23 mouse cellular contexts compared by ENCODE assay signal in the genomic region with DNA sequence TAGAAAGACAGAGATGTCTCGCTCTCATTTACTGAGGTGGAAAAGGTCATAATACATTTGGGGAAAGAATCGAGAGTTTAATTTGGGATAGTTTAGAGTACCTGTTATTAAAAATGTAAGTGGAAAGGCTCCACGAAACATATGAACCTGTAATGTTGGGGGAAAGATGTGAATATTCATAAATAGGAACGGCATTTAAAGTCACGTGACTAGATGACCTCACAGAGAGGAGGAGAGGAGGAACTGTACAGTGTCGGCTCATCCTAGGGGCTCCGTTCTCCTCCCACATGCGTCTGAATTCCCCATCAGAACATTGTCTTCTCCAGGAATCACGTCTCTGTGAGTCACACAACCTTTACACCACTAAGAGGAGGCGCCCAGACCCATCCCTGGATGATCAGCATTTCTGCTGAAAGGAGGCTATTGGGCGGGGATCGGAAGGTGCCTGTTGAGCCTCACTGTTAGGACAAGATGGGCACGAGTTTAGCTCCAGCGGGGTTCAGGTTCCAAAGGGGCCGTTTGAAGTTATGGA. TPM values are rescaled to one million over a fixed set of nuclear protein-coding genes. Genes with fewer than 3 reads are reported as not detected.
"Had no signal": no experiment of that assay in that cellular context is flagged by ENCODE, and none has a peak within 500 bp of the region (broad histone marks: within the 10 kb centered on the region; RNA-seq: fewer than 3 reads in every experiment).

No protein-coding gene starts in this region.

- DNase-seq: liver, postnatal 0 days; lung, adult 2 months; lung, postnatal 14 days; lung, postnatal 36 days; retina, postnatal 1 day; right cerebral cortex, adult 18-20 months; right cerebral cortex, postnatal 25 days; right cerebral cortex, postnatal 4 days; spleen, adult 18-20 months; thymus, adult 18-20 months; thymus, postnatal 14 days; thymus, postnatal 36 days had no signal

- H3K27me3 ChIP-seq: lung, embryonic 15.5 days; midbrain, embryonic 13.5 days; neural tube, embryonic 13.5 days; neural tube, embryonic 15.5 days had no signal

- H3K4me2 ChIP-seq: lung, embryonic 15.5 days; midbrain, embryonic 11.5 days; midbrain, embryonic 13.5 days; neural tube, embryonic 13.5 days; neural tube, embryonic 15.5 days had no signal

- H3K4me1 ChIP-seq: lung, embryonic 15.5 days; megakaryocyte, embryonic 14.5 days; midbrain, embryonic 13.5 days; neural tube, embryonic 13.5 days; neural tube, embryonic 15.5 days had no signal

- H3K9ac ChIP-seq: liver, postnatal 0 days; lung, embryonic 15.5 days; midbrain, embryonic 13.5 days; neural tube, embryonic 13.5 days; neural tube, embryonic 15.5 days had no signal

- H3K36me3 ChIP-seq: lung, embryonic 15.5 days; midbrain, embryonic 13.5 days; neural tube, embryonic 13.5 days; neural tube, embryonic 15.5 days had no signal

- ATAC-seq: liver, postnatal 0 days; lung, postnatal 0 days; midbrain, embryonic 13.5 days; midbrain, embryonic 16.5 days had no signal

- H3K27ac ChIP-seq: lung, embryonic 15.5 days; macrophage; midbrain, embryonic 13.5 days; neural tube, embryonic 13.5 days; neural tube, embryonic 15.5 days had no signal

- H3K9me3 ChIP-seq: lung, embryonic 15.5 days; megakaryocyte, embryonic 14.5 days; midbrain, embryonic 13.5 days; neural tube, embryonic 13.5 days; neural tube, embryonic 15.5 days had no signal

- H3K4me3 ChIP-seq: lung, embryonic 15.5 days; megakaryocyte, embryonic 14.5 days; midbrain, embryonic 13.5 days; myocyte; neural tube, embryonic 13.5 days; neural tube, embryonic 15.5 days had no signal

RNA-seq across cellular contexts. Expression of a gene that starts 0.7 kb away (rescaled TPM):
- total RNA-seq: megakaryocyte progenitor cell, adult 5-6 weeks had no signal
- polyA plus RNA-seq: macrophage, myocyte had no signal

RNA-seq across cellular contexts. Expression of a gene that starts 43.5 kb away (rescaled TPM):
- total RNA-seq: megakaryocyte progenitor cell, adult 5-6 weeks had no signal
- polyA plus RNA-seq: liver, postnatal 0 days; macrophage had no signal
